Mouse (Mus musculus) lung, embryonic 16.5 days (tissue): Measurements from ENCODE around the gene Trem1. TPM values are rescaled to one million over a fixed set of nuclear protein-coding genes. Genes with fewer than 3 reads are reported as not detected.

Experiments used
- polyA plus RNA-seq: library from polyadenylated mRNA; unstranded; fragments of >200 nt; fragmentation: Nextera tagmentation; extraction: Ambion mirVana; gene quantifications from 2 replicates; pipeline ENCODE4 v1.2.1, GENCODE M21; 2015

Gene Trem1
- polyA plus RNA-seq, 1 experiment from 2014 or later = 0.20 TPM

Other genes with a start within 250 kb of the Trem1 start
- gene 1700122O11Rik, start 194.5 kb upstream of the Trem1 start, polyA plus RNA-seq = not detected in 2 replicates
- gene 1700067P10Rik, start 143.4 kb upstream of the Trem1 start, polyA plus RNA-seq = not detected in 2 replicates
- gene 9830107B12Rik, start 86.5 kb upstream of the Trem1 start, polyA plus RNA-seq = not detected in 2 replicates
- gene A530064D06Rik, start 65.5 kb upstream of the Trem1 start, polyA plus RNA-seq = 0.36 TPM in 1 of 2 replicates, not detected in the other
- gene Trem3, start 15.0 kb downstream of the Trem1 start, polyA plus RNA-seq = 0.29 and 0.51 TPM in 2 replicates
- 0.31 TPM in 2 replicates for gene Treml4, start 31.5 kb downstream of the Trem1 start, polyA plus RNA-seq
- 0.34 and 0.40 TPM in 2 replicates for gene Treml2, start 66.7 kb downstream of the Trem1 start, polyA plus RNA-seq
- 0.34 and 0.70 TPM in 2 replicates for gene B430306N03Rik, start 83.4 kb downstream of the Trem1 start, polyA plus RNA-seq
- 4.5 and 5.6 TPM in 2 replicates for gene Trem2, start 113.6 kb downstream of the Trem1 start, polyA plus RNA-seq
- 2.3 and 2.6 TPM in 2 replicates for gene Treml1, start 127.1 kb downstream of the Trem1 start, polyA plus RNA-seq
- gene Nfya, start 177.1 kb downstream of the Trem1 start, polyA plus RNA-seq = 18.1 and 19.7 TPM in 2 replicates
- gene Oard1, start 177.2 kb downstream of the Trem1 start, polyA plus RNA-seq = 67.8 and 68.4 TPM in 2 replicates
- 9.9 and 10.5 TPM in 2 replicates for gene Apobec2, start 200.2 kb downstream of the Trem1 start, polyA plus RNA-seq
- gene Tspo2, start 218.8 kb downstream of the Trem1 start, polyA plus RNA-seq = 2.6 and 3.2 TPM in 2 replicates
- gene Unc5cl, start 222.1 kb downstream of the Trem1 start, polyA plus RNA-seq = 2.7 and 3.6 TPM in 2 replicates